Mouse (Mus musculus): ENCODE results near the gene Dtd1.

Dtd1 gene

DNA sequence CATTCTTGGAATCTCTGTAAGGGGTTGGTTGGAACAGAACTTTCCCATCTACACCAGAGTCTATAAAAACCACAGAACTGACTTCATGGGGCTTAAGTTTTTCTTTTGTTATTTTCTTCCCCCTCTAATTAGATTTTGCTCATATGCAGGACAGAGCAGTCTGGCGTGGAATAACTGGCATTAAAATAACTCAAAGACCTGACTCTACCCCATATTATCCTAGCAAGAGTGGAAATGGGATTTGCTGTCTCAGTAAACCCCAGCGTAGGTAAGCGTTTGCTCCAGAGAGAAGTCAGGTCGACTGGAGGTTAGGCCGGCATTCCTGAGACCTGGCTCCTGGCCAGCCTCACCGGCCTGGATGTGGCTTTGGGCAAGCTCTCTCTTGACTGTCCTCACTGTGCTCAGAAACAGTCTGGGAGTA lies 140.9 kb downstream of the Dtd1 start:
- POLR2A ChIA-PET = no interaction called here
- CTCF ChIA-PET = no interaction called here

- ChIA-PET POLR2A (no interaction called here), CTCF (no interaction called here)
Measured at GRCm38 (mm10) chr2:144741973-144742372, 142.3 kb downstream of the Dtd1 start.

GRCm38 (mm10) chr2:144743316-144743715 lies 143.6 kb downstream of the Dtd1 start:
- ChIA-PET CTCF (no interaction called here), POLR2A (no interaction called here)

- POLR2A ChIA-PET = no interaction called here
- CTCF ChIA-PET = no interaction called here
Measured at GRCm38 (mm10) chr2:144745266-144745665, 145.6 kb downstream of the Dtd1 start.

- POLR2A ChIA-PET = no interaction called here
- CTCF ChIA-PET = interaction anchor here in 1 of 4 experiments (0.6 kb wide), 1 partner anchor 802 kb away, joined by 4 read pairs; no protein-coding TSS in a partner anchor
Measured at GRCm38 (mm10) chr2:144746046-144746783, 146.5 kb downstream of the Dtd1 start.

DNA sequence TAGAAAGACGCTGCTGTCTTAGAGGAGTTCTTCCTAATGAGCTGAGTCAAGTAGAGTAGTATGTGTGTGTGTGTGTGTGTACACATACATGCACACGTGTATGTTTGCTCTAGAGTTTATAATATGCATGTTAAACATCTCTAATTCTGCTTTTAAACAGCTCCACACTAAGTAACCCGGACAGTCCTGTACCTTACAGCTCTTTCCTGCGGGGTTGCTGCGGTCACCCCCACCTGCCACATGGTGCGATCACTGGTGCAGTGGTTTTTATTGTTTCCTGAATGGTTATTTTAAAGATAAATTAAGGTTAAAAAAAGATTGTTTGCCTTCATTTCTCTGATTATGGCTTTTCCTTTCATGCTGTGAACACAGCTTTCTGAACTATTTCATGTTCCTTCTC lies 153.9 kb downstream of the Dtd1 start:
- ChIA-PET POLR2A (no interaction called here), CTCF (no interaction called here)

- POLR2A ChIA-PET = no interaction called here
Measured at GRCm38 (mm10) chr2:144755016-144755415, 155.3 kb downstream of the Dtd1 start.

DNA sequence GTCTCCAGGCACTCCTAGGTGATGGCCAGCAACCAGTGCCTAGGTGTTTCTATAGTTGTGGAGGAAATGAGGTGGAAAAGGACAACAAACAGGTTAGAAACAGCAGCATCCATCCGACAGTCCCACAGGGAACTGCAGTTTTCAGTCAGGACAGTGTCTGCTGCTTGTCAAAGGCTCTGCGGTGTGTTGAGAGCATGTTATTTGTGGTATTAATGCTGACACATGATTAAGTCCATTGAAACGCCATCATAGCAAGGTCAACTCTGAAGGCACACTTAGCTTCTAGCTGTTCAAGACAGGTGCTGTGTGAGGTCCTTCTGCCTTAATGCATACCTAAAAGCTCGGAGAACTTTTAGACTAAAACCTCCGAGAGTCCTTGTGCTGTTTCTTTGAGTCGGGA lies 161.0 kb downstream of the Dtd1 start:
- ChIA-PET CTCF (no interaction called here), POLR2A (no interaction called here)

More at GRCm38 (mm10) chr2:144755016-144755415, 155.3 kb downstream of the Dtd1 start:
- CTCF ChIA-PET = interaction anchor here in 1 of 4 experiments (0.6 kb wide), 1 partner anchor 1139 kb away, joined by 3 read pairs; no protein-coding TSS in a partner anchor

- ChIA-PET CTCF (interaction anchor here in 1 of 4 experiments (0.7 kb wide), 1 partner anchor 1111 kb away, joined by 4 read pairs; no protein-coding TSS in a partner anchor), POLR2A (no interaction called here)
Measured at GRCm38 (mm10) chr2:144763706-144764105, 164.0 kb downstream of the Dtd1 start.

GRCm38 (mm10) chr2:144764116-144764788 lies 164.6 kb downstream of the Dtd1 start:
- POLR2A ChIA-PET = no interaction called here
- CTCF ChIA-PET = interaction anchor here in 1 of 4 experiments (0.7 kb wide), 1 partner anchor 1110 kb away, joined by 4 read pairs; no protein-coding TSS in a partner anchor

DNA sequence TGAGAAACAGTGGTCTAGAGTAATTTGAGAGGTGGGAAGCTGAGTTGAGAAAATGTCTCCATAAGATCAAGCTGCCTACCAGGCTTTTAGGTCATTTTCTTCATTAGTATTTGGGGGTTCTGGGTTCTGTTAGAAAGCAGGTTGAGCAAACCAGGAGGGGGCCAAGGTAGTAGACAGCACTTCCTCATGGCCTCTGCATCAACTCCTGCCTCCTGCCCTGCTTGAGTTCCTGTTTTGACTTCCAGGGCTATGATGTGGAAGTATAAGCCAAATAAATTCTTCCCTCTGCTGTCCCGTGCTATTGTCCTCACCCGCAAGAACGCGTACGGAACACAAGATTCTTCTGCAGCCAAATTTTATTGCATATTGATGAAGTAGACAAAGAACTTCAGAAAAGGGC lies 165.5 kb downstream of the Dtd1 start:
- CTCF ChIA-PET = no interaction called here
- POLR2A ChIA-PET = no interaction called here

- CTCF ChIA-PET = no interaction called here
Measured at GRCm38 (mm10) chr2:144768375-144769117, 168.8 kb downstream of the Dtd1 start.

GRCm38 (mm10) chr2:144769118-144769496 lies 169.4 kb downstream of the Dtd1 start:
- ChIA-PET CTCF (no interaction called here), POLR2A (no interaction called here)

More at GRCm38 (mm10) chr2:144768375-144769117, 168.8 kb downstream of the Dtd1 start:
- POLR2A ChIA-PET = no interaction called here

DNA sequence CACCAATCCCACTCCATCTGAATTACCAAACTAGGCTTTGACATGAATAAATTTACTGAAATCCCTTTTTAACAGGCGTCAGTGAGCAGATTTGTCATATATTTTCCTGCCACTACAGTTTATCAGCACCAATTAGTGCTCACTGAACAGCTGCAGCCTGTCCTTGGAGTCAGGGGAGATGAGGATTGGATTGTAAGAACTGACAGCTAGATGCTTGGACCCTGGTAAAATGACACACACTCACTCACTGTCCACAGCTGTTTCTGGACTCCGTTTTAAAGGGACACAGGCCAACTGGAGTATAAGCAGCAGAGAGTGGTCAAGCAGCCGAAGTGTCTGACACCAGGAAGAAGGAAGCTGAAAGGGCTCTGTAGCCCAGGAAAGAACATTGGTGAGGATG lies 169.9 kb downstream of the Dtd1 start:
- ChIA-PET CTCF (no interaction called here), POLR2A (no interaction called here)

DNA sequence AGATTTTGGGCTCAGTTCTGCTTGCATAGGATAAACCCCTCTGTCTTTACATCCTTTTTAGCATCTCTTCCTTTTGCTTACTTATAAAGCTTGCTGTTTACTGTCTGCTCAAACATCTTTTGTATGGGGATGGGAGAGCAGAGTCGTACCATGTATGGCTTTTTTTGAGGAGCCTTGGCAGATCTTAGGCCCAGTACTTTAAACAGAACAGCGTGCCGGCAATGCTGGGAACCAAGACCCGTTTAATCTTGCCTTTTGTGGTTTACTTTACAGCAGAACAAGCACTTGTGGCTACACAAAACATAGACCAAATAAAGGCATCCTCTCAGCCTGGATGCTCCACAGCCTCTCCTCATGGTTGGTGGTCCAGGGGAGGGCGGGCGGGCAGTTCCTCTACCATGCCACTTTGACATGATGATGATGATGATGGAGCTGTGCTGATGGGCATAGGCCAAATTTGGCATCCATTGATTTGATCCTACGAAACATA lies 170.8 kb downstream of the Dtd1 start:
- ChIA-PET POLR2A (interaction anchor here in 1 of 4 experiments (0.5 kb wide), 1 partner anchor 39 kb away, joined by 3 read pairs; no protein-coding TSS in a partner anchor), CTCF (interaction anchor here in 1 of 4 experiments (0.5 kb wide), 1 partner anchor 71 kb away, joined by 3 read pairs; no protein-coding TSS in a partner anchor)

GRCm38 (mm10) chr2:144771841-144772240 lies 172.1 kb downstream of the Dtd1 start:
- ChIA-PET CTCF (no interaction called here), POLR2A (interaction anchor here in 1 of 4 experiments (1.0 kb wide), 1 partner anchor 9 kb away, joined by 3 read pairs; no protein-coding TSS in a partner anchor)

GRCm38 (mm10) chr2:144774636-144775160 lies 175.0 kb downstream of the Dtd1 start:
- POLR2A ChIA-PET = interaction anchor here in 1 of 4 experiments (0.6 kb wide), 1 partner anchor 739 kb away, joined by 4 read pairs; no protein-coding TSS in a partner anchor

DNA sequence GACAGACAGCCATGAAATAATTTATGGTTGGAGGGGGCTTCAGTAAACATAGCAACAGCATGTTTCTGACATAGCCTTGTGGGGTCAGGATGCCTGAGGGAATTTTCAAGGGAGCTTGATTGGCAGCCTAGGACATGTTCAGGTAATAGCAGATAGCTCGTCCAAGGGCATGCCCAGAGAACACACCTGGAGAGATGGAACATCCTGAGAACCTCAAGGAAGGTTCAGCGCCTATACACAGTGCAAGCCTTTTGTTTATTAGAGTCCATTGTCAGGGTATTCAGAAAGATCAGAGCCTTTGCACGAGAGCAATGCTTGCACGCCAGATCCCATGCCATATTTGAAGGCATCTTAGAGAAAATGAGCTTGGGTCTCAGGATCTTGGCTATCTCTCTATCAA lies 175.9 kb downstream of the Dtd1 start:
- ChIA-PET POLR2A (no interaction called here), CTCF (interaction anchor here in 1 of 4 experiments (1.3 kb wide), 1 partner anchor 837 kb away, joined by 3 read pairs; no protein-coding TSS in a partner anchor)

More at GRCm38 (mm10) chr2:144774636-144775160, 175.0 kb downstream of the Dtd1 start:
- CTCF ChIA-PET = no interaction called here

DNA sequence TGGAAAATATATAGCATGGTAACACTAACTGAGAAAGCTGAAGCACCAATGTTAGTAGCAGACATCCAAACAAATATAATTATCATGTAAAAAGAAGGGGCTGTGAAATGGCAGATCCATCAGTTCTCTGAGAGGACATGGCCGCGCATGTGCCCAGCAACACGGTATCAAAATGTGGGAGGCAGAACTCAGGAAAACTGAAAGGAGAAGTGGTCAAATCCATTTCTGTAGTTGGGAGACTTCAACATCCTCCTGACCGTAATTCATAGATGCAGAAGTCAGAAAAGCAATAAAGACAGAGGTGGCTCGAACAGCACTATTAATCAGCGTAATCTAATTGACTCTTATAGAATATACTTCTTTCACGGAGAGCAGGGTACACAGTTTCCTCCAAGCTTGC lies 179.6 kb downstream of the Dtd1 start:
- POLR2A ChIA-PET = interaction anchor here in 1 of 4 experiments (1.1 to 1.5 kb wide), 2 partner anchors 62 to 180 kb away, joined by 3 read pairs; partner anchors contain the start of gene Dtd1
- CTCF ChIA-PET = interaction anchor here in 1 of 4 experiments (0.6 kb wide), 1 partner anchor 1354 kb away, joined by 3 read pairs; no protein-coding TSS in a partner anchor

Measured in embryonic stem cell, embryonic (primary cell).